Mouse (Mus musculus): Measurements from ENCODE around the gene Cenpo.

Gene Cenpo

DNA sequence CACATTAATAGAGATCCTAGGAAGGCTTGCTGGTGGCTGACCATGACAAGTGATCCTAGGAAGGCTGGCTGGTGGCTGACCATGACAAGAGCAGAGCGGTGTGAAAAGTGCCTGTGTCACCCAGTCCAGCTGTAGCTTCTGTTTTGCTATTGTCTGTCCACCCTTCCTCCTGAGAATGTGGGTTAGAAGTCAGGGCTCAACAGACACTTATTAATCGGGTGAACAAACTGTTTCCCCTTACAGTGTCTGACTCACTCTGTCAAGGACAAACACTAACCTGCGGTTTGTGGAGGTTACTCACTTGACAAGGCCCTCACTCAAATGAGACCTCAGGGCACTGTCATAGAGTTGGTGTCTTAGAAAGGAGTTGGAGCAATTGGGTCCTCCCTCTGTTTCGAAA lies 35.4 kb downstream of the Cenpo start:
- DNase-seq = no peak

DNA sequence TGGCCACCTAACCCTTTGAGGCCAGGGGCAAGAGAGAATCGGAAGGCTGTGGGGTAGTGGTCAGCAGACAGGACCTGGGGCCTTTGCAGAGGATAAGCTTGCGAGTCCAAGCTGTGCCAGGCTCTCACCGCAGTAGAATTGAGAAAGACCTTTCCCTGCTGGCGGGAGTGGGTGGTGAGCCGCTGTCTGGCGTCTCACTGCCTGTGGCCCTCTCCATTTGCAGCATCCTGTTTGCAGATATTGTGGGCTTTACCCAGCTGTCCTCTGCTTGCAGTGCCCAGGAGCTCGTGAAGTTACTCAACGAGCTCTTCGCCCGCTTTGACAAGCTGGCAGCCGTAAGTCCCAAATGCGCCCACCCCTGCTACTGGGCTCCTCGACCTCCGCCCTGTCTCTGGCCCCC lies 39.5 kb downstream of the Cenpo start:
- no peak for DNase-seq

DNA sequence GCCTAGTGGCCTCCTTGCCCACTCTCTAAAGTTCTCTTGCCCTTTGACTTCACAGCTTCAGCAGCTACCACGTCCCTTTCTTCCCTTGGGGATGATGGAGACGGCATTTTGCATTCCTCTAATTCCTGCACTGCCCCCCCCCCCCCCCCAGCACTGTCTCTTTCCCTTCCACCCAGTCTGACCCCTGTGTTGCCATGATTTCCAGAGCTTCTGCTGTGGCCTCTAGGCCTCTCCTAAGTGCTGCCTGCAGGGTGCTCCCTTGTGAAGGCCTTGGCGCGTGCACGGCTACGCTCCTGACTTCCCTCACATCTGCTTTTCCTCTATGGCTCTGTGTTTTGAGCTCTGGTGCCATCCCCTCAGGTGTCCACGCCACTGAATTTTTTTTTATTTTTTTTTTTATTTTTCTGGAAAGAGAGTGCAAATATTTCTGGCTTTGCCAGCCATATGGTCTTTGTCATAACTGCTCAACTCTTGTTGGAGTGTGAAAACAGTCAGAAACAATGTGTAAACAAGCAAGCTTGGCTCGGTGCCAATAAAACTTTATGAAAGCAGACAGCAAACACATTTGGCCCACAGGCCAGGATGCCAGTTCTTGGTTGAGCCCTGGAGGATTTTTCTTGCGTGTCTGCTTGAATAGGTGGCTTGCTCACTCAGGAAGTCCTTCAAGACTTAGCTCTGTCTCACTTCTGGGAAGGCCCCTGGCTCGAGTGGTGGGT lies 40.9 kb downstream of the Cenpo start:
- no peak for DNase-seq

DNA sequence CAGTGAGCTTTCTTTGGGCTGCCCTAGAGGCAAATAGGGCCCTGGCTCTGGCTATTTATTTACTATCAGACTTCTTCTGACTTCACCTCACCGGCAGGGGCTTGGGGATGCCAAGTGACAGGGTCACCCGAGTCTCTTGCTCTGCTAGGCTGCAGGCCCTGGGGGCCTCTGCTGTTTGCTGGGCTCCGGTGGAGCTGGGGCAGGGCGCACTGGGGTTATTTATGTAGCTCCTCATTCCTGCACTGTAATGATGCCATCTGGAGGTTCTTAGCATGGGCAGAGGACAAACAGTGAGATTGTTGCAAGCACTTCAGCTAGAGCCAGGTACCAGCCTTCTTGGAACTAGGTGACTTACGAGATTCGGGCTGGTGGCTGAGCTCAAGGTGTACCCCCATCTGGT lies 41.6 kb downstream of the Cenpo start:
- peak; percentile 43 for DNase-seq

DNA sequence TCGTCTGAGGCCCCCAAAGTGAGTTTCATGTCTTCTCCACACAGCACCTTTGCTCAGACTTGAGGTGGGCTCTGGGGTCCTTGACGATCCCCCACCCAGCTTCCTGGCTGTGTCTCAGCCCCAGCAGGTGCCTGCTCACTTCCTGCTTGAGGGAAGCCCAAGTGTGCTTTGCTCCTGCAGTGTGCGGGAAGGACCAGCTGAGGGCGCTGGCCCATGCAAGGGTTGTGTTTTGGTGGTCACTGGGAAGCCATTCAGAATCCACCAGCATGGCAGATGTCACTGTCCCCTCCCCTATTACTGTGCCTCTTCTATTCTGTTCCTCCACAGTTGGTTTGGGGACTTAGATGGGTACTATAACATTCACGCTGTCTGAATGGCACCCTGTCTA lies 45.0 kb downstream of the Cenpo start:
- DNase-seq = no peak

DNA sequence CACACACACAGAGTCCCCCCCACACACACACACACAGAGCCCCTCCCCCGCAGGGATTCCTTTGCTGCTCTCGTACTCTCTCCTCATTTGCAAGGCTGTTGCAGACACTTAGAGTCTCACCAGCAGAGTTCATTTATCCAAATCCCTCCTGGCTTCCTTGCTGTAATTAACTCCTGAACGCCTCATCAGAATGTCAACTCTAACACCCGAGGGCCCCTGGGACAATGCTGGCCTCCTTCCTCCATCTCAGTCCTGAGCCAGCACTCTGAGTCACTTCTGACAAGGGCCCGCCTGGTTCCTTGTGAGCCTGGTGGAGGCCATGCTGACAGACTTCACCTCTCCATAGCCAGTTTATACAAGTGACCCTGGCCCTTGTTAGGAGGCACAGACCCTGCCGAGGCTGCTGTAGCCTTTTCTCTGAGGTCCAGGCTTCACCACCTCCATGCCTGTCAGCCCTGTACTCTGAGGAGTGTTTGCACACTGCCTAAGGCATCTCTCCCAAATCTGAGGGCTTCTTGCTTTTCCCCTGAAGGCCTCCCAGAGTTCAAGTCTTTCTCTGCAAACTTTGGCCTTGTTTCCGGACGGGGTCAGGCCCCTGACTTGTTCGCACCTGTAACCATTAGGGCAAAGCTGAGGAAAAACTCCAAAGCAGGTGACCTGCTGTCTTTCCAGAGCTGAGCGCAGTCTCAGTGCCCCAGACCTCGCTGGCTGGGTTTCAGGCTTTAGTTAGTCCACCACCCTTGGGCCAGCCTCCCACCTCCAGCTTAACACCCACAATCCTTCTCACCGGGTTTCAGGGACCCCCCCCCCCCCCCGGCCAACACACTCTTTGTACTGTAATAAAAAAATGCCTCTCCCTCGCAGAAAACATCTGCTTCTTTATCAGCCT lies 45.7 kb downstream of the Cenpo start:
- DNase-seq = peak; percentile 30

DNA sequence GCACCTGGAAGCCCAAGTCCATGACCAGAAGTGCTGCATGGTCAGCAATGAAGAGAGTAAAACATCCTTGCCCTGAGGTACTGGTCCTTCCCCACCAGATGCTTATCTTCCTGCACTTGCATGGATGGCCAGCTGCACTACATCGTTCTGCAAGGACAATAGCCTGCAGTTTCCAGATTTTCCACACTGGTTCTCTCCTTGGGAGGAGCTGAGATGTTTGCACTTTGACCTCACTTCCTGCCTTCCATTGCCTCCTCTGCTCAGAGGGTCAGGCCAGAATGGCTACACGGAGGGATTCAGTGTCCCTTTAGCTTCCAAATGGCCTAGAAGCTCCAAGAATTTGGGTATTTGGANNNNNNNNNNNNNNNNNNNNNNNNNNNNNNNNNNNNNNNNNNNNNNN lies 49.4 kb downstream of the Cenpo start:
- no peak for DNase-seq

DNA sequence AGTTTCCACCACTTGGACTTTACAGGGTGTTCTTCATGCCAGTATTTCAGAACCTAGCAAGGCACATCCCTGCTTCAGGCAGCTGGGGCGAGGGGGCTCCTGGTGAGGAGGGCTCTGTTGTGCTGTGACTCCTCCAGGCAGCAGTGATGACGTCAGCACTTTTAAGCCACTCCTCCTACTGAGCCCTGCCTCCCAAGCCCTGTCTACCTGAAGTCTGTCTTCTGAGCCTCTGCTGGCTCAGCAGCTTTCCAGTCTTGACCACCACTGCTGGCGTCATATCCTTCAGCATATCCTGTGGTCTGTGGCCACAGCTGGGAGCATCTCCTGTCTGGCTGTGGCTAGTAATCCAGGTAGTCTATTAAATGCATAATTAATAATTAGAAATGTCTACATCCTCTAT lies 53.6 kb downstream of the Cenpo start:
- no peak for DNase-seq

DNA sequence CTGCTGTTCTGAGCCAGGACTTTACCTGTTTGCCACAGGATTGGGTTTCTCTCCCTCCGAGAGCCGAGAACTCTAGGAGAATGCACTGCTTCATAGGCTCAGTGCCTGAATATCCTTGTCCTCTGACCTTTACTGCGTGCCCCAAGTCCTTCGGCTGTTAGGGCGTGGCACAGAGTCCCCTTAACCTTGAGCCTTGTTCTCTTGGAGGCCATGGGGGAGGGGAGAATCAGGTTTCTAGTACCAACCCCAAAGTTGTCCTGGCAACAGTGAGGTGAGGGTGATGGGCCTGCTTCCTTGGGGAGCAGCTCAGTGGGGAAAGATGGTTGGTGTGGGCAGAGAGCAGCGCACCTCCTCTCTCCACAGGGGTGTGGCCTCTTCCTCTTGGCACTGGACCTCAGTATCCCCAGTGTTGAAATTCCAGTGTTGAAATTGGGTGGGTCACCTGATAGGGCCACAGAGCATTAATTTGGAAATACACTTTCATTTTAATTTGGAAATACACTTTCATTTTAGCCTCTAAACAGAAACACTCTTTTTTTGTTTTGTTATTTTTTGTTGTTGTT lies 54.3 kb downstream of the Cenpo start:
- DNase-seq = no peak

DNA sequence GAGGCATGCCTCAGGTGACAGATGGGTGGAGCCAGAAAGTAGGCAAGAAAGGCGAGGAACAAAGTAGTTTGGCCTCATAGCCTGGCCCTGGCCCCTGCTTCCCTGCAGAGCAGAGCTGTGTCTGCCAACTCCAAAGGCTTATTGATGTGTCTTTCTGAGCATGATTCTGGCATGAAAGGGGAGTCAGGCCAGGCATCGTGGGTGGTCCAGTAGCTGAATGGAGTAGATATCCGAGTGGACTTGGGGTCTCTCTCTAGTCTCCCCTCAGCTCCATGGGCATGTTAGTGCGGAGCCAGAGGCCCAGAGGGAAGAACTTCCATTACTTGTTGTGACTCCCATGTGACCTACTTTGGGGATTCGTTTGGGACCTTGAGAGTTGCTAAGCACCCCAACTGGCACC lies 55.3 kb downstream of the Cenpo start:
- DNase-seq = no peak

DNA sequence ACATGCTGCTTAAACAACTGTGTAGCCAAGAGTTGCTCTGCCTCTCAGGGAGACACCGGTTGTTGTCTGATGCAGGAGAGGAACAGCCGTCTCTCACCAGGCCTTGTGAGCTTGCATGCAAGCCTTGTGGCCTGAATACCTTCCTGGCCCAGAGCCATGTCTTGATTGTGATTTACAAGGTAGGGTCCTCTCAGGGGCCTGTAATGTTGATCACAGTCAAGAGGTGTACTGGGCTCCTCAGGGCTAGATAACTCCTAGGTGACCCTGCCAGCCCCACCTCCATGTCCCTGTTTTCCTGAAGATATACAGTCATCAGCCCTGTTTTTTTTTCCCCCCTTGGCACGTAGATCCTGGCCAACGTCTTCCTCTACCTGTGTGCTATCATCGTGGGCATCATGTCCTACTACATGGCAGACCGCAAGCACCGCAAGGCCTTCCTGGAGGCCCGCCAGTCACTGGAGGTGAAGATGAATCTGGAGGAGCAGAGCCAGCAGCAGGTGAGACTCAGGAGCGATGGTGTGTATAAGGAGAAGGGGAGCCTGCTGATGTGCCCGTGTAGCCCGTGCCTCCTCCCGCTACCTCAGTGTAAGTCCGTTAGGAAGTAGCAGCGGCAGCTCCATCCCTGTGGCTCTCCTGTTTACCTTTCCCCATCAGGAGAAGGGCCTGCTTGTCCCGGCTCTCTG lies 60.8 kb downstream of the Cenpo start:
- no peak for DNase-seq

DNA sequence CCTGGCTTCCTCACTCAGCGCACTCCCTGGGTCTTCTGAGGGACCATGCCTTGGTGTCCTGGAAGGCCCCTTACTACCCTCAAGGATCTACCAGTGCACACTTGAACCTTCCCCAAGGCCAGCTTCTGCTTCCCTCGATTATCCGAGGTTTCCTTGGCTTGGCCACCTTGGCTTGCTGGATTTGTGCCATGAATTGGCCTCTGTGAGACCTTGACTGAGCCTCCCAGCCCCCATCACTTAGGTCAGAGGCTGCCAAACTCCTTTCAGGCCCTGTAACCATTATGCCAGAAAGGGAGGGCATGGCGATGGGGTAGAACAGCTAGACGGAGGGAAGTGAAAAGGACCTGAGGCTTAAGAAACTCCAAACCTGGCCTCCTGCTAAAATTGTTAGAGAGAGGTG lies 64.5 kb downstream of the Cenpo start:
- no peak for DNase-seq

DNA sequence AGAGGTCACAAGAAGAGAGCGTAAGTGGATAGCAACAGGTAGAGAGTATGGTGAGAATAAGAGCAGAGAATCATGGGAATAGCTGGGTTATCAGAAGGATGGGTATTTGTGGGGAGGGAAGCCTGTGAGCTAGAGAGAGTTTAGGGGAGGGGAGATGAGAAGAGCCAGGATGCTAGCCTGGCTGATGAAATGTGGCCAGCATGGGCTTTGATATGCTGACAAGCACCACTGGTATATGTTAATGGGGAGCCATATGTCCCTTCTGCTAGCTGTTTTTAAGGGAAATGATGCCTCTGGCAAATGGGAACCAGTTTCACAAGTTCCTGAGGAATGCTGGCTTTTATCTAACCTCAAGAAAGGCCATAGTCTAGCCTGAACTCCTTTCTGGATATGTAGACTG lies 65.0 kb downstream of the Cenpo start:
- no peak for DNase-seq

DNA sequence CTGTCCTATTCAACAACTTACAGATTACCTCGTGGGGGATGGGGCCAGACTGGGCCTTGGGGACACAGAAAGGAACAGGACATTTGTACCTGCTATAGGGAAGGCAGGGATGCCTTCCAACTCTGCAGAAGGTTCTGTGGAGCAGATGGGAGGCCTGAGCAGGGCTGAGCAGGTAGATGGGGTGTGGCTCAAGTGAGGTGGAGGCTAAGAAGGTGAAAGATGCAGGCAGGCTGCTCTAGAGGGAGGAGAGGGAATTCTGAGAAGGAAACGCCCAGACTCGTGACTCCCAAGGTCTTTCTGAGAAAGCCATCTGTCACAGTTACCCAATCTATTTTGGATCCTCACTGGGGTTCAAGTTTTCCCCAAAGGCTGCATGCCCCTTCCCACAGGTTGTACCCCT lies 67.1 kb downstream of the Cenpo start:
- DNase-seq = no peak

DNA sequence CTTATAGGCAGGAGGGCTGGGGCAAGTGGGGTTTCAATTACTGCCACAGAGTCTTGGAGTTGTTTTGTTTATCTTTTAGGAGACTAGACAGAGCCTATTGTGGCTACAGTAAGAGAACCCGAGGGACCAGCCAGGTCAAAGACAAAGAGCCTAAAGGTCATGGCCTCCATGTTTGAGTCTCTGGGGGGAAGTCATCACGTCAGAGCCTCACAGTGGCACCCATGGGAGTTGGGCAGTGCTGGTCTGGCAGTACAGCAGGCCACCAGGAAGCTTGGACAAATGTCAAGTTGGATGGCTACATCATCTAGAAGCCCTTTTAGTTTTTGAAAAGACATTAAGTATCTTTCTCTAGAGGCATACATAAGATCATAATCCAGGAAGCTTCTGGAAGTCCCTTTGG lies 71.2 kb downstream of the Cenpo start:
- DNase-seq = no peak

DNA sequence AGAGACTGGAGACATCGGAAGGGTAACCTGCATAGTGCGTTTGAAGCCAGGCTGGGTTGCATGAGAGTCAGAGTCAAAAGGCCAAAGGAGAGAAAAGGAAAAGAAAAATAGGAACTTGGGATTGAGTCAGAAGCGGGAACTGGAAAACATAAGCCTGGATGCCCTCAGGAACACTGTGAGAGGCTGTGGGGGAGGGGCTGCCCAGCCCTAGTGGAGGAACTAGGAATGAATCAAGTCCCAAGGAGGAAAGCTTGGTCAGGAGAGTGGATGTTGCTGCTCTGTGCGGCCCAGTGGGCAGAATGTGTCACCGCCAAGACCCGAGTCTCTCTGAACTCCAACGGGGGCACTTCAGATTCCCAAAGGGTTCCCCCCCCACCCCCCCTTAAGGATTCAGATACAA lies 73.8 kb downstream of the Cenpo start:
- DNase-seq = no peak

DNA sequence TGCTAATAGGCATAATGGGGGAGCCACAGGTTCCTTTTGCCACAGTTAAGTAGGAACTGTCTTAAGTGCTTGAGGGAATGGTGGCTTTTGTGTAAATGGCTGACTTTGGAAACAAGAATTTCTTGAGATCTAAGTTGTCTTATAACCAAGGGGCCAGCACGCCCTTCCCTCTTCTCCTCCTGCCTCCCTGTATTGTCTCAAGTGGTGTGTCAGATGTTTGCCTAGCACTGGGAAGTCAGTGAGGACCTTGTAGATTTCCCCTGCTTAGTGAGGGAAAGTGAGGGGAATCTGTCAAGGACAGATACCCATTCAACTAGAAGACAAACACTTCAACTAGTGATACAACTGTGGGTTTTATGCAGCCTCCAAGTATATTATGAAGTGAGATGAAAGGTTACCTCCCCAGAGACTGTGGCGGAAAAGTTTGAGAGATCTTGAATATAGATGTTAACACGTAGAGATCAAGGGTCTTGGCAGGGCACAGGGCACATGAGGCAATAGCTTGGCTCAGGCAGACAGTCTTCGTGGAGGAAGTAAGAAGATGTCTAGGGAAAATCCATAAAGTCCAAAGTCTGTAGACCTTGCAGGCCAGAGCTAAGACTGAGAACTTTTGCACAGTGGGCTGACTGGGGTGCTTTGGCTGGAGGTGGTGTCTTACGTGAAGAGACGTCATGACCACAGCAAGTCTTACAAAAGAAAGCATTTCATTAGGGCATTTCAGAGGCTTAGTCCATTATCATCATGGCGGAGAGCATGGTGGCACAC lies 75.0 kb downstream of the Cenpo start:
- no peak for DNase-seq

DNA sequence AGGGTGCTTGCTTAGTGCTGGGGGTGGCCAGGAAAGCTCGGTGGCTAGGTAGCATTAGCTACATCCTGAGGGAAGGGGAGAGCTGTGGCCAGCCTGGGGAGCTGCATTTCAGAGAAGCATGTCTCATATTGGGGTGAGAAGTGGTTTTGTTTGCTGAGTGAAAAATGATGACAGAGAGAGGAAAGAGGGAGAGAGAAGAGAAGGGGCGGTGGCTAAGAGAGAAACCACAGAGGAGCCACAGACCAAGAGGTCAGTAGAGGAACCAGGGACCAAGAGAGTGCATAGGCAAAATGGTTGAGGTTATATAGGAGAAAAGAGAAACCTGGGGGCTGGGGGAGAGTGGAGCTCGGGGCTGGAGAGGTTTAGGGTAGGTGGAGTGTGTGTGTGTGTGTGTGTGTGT lies 75.9 kb downstream of the Cenpo start:
- DNase-seq = no peak

DNA sequence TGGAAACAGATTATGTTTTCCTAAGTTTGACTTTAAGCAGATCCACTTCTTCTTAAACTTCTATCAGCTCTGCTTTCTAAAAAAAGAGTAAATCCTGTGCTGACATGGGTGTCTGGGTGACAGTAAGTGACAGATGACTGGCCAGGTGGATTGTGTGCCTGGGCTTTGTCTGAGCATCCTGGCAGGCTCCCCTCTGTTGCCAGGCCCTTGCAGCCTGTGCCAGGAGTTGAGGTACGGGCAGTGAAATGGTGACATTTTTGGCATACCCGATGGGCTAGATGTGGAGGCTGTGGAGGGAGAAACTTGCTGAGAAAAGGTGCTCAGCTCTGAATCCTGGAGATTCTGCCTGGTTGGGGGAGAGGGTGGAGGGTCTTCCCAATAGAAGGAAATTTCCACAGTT lies 76.6 kb downstream of the Cenpo start:
- DNase-seq = no peak

DNA sequence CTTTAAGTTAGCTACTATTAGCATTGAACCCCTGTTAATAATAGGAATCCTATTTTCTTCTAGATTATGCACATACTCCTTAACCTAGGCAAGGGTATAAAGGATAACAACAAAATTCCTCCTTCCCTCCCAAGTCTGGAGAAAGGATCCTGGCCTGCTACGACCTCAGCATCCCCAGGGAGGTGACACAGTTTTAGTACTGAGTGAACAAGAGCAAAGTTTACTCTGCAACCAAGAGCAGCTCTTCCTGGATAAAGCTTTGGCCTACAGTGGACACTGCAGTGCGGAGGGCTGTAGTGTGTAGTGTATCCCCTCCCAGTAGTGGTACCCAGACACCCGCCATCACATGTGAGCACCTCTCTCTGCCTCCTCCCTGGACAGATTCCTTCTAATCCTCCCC lies 82.1 kb downstream of the Cenpo start:
- no peak for DNase-seq

DNA sequence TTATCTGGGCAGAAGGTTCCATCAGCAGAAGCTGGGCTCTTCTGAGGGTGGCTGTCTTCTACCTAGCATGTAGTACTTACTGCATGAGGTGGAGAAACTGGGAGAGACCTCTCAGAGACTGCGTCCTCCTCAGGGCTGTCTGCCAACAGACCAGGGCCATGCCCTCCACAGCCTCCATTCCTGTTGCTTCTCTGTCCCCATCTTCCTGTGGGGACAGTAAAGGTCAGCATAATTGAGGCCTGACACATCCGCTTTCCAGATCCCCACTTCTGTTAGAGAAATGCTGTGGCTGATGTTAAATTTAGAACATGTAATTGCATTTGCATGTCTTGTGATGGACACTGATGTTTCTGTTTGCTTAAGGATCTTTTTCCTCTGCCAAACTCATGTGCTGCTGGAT lies 83.2 kb downstream of the Cenpo start:
- DNase-seq = no peak
